Mouse (Mus musculus) bone marrow macrophage, adult 2 months (primary cell): Measurements from ENCODE around the gene Ccdc91. TPM values are rescaled to one million over a fixed set of nuclear protein-coding genes. Genes with fewer than 3 reads are reported as not detected.

Experiments
- H3K27ac ChIP-seq: 2 replicates; pipeline ENCODE4 v1.5.1; 2012; ENCODE audit warnings: low read depth, low read length; ENCODE audit not compliant: insufficient read depth
- H3K4me1 ChIP-seq: 2 replicates; pipeline ENCODE4 v1.6.1; 2012; ENCODE audit warnings: low read length; ENCODE audit not compliant: control insufficient read depth, insufficient read depth
- H3K4me3 ChIP-seq: 2 replicates; pipeline ENCODE4 v1.5.1; 2012; ENCODE audit warnings: mild to moderate bottlenecking, low read length, moderate library complexity; ENCODE audit not compliant: insufficient read depth
- CTCF ChIP-seq: IDR thresholded peaks from 2 replicates; pipeline ENCODE4 v1.5.1; 2012; ENCODE audit warnings: low read depth, mild to moderate bottlenecking, low read length, moderate library complexity
- POLR2A ChIP-seq: IDR thresholded peaks from 2 replicates; pipeline ENCODE4 v1.6.1; 2012; ENCODE audit warnings: mild to moderate bottlenecking, low read depth, low read length, borderline replicate concordance
- polyA plus RNA-seq: library from polyadenylated mRNA; stranded (reverse); fragments of >200 nt; gene quantifications from 2 replicates; pipeline ENCODE4 v1.2.4, GENCODE M21; 2012; ENCODE audit not compliant: missing spikeins, insufficient read depth, insufficient read length

The Ccdc91 gene
- polyA plus RNA-seq, 1 experiment: 13.9 TPM

DNA sequence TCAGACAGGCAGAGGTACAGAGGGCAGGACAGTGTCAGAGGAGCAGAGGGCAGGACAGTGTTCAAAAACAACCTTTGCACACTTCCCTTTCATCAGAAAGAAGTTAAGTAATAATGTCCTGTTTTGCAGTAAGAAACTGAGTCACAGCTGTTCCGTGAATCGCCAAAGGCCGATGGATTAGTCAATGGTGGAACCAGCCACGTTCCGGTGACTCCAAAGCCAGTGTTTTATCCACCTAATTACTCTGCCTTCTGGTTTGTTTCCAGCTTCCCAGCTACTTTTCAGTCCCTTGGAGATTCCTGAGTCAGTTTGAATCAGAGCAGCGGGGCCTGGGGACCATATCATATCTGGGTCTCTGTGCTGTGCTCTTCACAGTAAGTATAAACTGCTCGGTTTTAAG is 168.2 kb downstream of the Ccdc91 start:
- TF ChIP-seq CTCF (no peak), POLR2A (no peak)
- H3K27ac ChIP-seq: no peak overlapping the region
- H3K4me3 ChIP-seq: no peak overlapping the region
- no peaks in the 10 kb centered on the region for H3K4me1 ChIP-seq

DNA sequence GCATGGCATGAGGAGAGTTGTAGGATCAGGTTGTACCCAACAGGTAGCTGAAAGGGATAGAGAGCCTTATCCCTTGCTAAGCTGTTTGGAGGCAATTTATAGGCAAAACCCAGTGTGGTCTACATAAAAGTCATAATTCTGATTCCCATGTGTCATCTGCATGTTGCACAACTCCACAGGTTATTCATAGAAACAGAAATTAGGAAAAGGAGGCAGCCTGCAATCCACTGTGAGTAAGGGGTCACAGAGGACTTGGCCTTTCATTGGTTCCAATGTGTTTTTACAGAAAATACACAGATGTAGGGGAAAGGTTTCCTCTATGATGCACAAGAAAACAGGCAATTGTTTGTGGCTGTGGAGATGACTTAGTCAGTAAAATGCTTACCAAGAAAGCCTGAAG is 168.8 kb downstream of the Ccdc91 start:
- Histone ChIP-seq H3K4me1 (no peaks in the 10 kb centered on the region), H3K27ac (no peak overlapping the region), H3K4me3 (no peak overlapping the region)
- TF ChIP-seq POLR2A (no peak), CTCF (no peak)

DNA sequence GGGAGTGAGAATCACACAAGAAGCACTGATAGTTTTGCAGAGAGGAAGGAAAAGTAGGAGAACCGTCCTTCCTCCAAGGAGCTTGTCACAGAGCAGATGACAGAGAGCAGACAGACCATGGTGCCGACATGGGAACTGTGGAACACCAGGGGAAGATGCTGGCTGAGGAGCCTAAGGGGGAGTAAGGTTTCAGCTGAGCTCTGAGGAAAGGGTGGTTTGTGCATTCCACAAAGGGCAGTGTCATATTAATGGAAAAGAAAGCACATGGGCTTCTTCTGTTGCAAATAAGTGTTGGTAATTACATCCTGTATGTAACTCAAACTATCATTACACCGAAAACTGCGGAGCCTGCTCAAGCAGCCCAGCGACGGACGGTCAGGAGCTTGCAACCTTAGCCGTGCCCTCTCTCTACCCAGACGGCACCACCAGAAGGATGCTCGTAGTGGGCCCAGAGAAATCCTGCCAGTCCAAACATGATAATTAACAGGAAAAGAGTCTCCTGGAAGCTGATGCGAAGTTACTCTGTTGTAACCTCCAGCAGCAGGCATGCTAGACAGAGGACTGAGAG is 170.9 kb downstream of the Ccdc91 start:
- Histone ChIP-seq H3K27ac (no peak overlapping the region), H3K4me3 (no peak overlapping the region), H3K4me1 (no peaks in the 10 kb centered on the region)
- TF ChIP-seq POLR2A (no peak), CTCF (no peak)

DNA sequence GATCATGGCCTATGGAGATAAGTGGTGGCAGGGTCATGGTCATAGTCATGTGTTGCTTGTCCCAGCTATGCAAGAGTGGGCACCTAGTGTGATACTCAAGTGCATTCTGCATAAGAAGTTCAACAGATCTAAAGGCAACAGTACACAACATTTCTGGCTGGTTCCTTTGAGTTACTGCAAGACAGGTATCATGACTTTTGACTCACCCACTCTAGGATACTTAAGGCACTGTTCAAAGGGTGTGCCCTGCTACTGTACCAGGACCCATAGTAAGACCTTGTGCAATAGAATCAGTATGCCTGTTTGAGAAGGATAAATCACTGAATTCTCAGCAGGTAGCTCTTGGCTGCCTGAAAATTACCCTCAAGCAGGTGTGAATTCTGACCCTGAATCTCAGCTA is 182.4 kb downstream of the Ccdc91 start:
- TF ChIP-seq POLR2A (no peak), CTCF (no peak)
- Histone ChIP-seq H3K27ac (no peak overlapping the region), H3K4me1 (no peaks in the 10 kb centered on the region), H3K4me3 (no peak overlapping the region)

DNA sequence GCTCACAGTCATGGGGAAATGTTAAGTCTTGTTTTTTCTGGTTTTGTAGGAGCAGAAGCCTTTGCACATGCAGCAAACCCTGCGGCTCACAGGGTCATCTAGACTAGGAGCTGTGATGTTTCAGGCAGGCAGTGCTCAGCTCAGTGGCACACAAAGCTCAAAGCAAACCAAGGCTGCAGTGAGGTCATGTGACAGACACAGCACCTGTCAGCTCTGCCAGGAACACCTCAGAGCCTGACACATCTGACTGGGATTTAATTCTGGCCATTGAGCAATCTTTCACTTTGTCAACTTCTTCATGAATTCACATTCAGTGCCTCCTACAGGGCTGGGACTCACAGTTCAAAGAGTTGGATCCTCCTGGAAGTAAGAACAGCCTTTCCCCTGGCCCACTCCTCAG is 185.1 kb downstream of the Ccdc91 start:
- no peak overlapping the region for H3K27ac ChIP-seq
- no peak overlapping the region for H3K4me3 ChIP-seq
- TF ChIP-seq CTCF (no peak), POLR2A (no peak)
- no peaks in the 10 kb centered on the region for H3K4me1 ChIP-seq

DNA sequence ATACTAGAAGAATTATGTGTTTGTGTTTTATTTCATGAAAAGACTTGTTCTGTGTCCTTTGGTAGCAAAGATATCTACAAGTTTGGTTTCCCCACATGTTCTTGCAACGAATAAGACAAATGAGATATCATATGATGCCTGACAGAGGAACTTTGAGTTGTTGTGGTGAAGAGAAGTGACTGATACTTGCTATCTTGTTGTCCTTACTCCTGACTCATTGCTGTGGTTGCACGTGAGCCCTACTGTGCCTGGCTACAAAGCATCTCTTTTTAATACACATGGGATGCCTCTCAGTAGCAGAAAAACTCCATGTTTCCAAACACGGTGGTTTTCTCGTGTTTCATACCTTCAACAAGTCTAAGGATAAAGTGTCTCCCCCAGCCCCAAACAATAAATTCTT is 186.2 kb downstream of the Ccdc91 start:
- no peak overlapping the region for H3K4me3 ChIP-seq
- TF ChIP-seq POLR2A: no peak
- no peak for TF ChIP-seq CTCF
- H3K4me1 ChIP-seq: no peaks in the 10 kb centered on the region
- no peak overlapping the region for H3K27ac ChIP-seq

DNA sequence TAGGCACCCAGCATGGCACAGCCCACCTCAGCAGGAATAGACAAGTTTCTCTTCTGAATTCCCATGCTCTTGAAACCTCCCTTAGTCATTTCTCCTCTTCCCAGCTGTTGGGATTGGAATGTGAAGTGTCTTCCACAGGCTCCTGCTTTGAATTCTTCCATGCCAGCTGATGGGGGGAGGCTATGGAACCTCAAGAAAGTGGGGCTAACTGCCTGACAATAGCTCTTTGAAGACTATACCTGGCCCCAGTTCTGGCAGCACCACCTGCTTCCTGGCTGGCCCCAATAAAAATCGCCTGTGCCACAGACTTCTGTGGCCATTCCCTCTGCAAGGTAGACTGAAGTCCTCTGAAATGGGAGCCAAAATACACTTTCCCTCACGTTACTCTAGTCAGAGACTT is 187.0 kb downstream of the Ccdc91 start:
- H3K4me1 ChIP-seq: no peaks in the 10 kb centered on the region
- H3K27ac ChIP-seq: no peak overlapping the region
- TF ChIP-seq CTCF: no peak
- no peak for TF ChIP-seq POLR2A
- H3K4me3 ChIP-seq: no peak overlapping the region

DNA sequence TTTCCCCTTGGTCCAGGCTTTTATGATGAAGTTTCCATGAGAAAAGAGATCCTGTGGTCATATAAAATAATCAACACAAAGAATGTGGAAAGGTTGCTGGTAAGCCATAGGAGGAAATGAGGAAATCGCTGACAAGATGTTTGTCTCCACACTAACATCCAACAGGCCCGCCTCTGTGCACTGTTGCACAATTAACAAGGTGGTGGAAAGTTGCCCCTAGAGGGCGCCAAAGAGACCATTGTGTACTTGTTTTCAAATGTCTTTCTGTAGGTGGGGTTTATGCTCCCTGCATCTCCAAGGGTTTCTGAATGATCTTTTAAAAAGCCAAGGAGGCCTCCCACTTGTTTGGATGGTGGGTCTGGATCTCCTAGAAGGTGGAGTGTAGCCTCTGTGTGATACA is 188.7 kb downstream of the Ccdc91 start:
- H3K27ac ChIP-seq: no peak overlapping the region
- TF ChIP-seq CTCF (peak; percentile 28; the same call in 1 of the 2 replicates), POLR2A (no peak)
- no peak overlapping the region for H3K4me3 ChIP-seq
- H3K4me1 ChIP-seq: no peaks in the 10 kb centered on the region

DNA sequence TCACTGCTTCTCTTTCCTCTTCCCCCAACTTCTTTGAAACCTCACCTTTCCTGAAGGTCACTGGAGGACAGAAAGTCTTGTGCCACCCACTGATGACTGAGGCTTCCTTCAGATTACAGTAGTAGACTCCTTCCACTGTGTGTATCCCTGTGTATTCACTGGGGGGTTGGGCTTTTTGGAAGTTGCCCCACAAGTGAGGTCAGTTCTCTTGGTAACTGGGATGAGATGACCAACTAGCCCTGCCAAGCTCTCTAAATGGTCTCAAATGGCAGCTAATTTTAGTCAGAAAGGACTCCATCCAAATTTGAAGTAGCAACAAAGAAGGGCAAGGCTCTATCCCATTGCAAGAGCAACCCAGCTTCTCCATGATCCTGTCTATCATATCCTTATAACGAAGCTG is 195.7 kb downstream of the Ccdc91 start:
- Histone ChIP-seq H3K27ac (no peak overlapping the region), H3K4me1 (no peaks in the 10 kb centered on the region), H3K4me3 (no peak overlapping the region)
- TF ChIP-seq POLR2A (no peak), CTCF (no peak)

DNA sequence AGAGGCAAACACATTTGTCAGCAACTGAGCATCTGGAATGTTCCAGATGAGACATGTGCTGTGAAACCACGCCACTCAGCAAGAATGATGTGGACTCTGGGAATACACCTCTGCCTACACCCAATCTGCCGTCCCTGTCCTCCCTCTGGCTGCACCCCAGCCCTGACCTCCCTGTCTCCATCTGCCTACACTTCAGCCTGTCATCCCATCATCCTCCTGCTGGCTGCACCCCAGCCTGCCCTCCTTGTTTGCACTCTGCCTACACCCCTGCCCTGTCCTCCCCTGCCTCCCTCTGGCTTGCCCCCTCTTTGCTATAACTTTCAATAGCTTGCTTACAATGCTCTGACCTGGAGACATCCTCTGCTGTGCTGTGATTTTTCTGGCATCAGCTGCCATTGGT is 196.9 kb downstream of the Ccdc91 start:
- no peak overlapping the region for H3K27ac ChIP-seq
- no peaks in the 10 kb centered on the region for H3K4me1 ChIP-seq
- H3K4me3 ChIP-seq: no peak overlapping the region
- TF ChIP-seq CTCF: no peak
- TF ChIP-seq POLR2A: no peak
